Mouse (Mus musculus) embryonic facial prominence, embryonic 13.5 days (tissue): ENCODE results near the gene Soat1. TPM values are rescaled to one million over a fixed set of nuclear protein-coding genes. Genes with fewer than 3 reads are reported as not detected.
"Not testable (repeated sequence)": the region's sequence is repeated elsewhere in the genome, so short reads cannot be mapped to it uniquely, and the experiment has no call there.

Experiments
- ATAC-seq: fragments of 200-750 bp; cut with Nextera tagmentation; 2 replicates; pipeline ENCODE4 v1.8.0; 2017; ENCODE audit warnings: low read depth; ENCODE audit not compliant: insufficient number of reproducible peaks, insufficient read depth, low FRiP score, low TSS enrichment
- H3K27ac ChIP-seq: fragments of 300-500 bp; sonication (generic); 2 replicates; pipeline ENCODE4 v1.5.1; 2015; ENCODE audit warnings: moderate library complexity, mild to moderate bottlenecking, inconsistent platforms
- H3K27me3 ChIP-seq: fragments of 300-500 bp; sonication (generic); 2 replicates; pipeline ENCODE4 v1.6.1; 2015; ENCODE audit warnings: mild to moderate bottlenecking, inconsistent platforms
- H3K36me3 ChIP-seq: fragments of 300-500 bp; sonication (generic); 2 replicates; pipeline ENCODE4 v1.6.1; 2015; ENCODE audit warnings: mild to moderate bottlenecking, inconsistent platforms
- H3K4me1 ChIP-seq: fragments of 300-500 bp; sonication (generic); 2 replicates; pipeline ENCODE4 v1.6.1; 2015; ENCODE audit warnings: inconsistent platforms
- H3K4me2 ChIP-seq: fragments of 300-500 bp; sonication (generic); 2 replicates; pipeline ENCODE4 v1.6.1; 2015; ENCODE audit warnings: moderate library complexity, mild to moderate bottlenecking, inconsistent platforms
- H3K4me3 ChIP-seq: fragments of 300-500 bp; sonication (generic); 2 replicates; pipeline ENCODE4 v1.5.1; 2015; ENCODE audit warnings: mild to moderate bottlenecking, inconsistent platforms
- H3K9ac ChIP-seq: fragments of 300-500 bp; sonication (generic); 2 replicates; pipeline ENCODE4 v1.6.1; 2015; ENCODE audit warnings: mild to moderate bottlenecking, inconsistent platforms
- H3K9me3 ChIP-seq: fragments of 300-500 bp; sonication (generic); 2 replicates; pipeline ENCODE4 v1.6.1; 2016; ENCODE audit warnings: inconsistent platforms
- WGBS: fragments of 180-500 bp; shearing (Covaris S2); methylation state at CpG from one replicate; pipeline ENCODE4 v1.1.7; 2015; ENCODE audit warnings: mixed read lengths; 5-methylcytosine and 5-hydroxymethylcytosine counted together
- polyA plus RNA-seq: library from polyadenylated mRNA; unstranded; fragments of >200 nt; fragmentation: Nextera tagmentation; extraction: Ambion mirVana; gene quantifications from 2 replicates; pipeline ENCODE4 v1.2.1, GENCODE M21; 2015

The Soat1 gene
- 24.9 and 30.7 TPM in 2 replicates for polyA plus RNA-seq

DNA sequence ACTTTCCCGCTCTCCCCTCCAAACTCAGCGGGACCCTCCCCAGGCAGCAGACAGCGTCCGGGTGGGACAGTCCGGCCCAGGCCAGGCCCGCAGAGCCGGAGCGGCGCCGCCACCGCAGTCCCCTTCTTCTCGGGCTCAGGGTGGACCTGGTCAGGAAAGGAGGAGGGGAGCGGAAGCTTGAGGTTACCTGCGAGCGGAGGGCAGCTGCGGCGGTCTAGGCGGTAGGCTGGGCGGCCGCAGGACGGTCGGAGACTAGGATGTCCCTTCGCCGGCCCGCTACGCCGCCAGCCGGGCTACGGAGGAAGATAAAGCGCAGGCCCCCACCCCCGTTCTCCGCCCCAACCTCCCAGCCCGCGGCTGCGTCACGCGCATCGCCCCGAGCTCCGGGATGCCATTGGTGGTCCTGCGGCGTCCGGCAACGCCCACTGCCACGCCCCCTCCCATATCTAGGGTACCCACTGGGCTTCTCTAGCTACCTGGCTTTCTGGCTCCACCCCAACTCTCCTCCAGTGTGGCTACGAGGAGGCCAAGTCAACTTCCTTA is at the start of gene Soat1:
Gene Soat1 (minus strand): TSS at position 371 of the 543 bp plus-strand sequence.
- H3K27me3 ChIP-seq: no peaks in the 10 kb centered on the region
- H3K4me2 ChIP-seq: peak within 1 kb of the TSS; percentile 75
- H3K9me3 ChIP-seq: peaks cover 8% of the 10 kb centered on the region; the same call in 1 of the 2 replicates
- peaks cover 18% of the 10 kb centered on the region for H3K4me1 ChIP-seq
- ATAC-seq: peak; percentile 91
- peak within 1 kb of the TSS; percentile 89 for H3K9ac ChIP-seq
- peak within 1 kb of the TSS; percentile 76; the same call in 1 of the 2 replicates for H3K27ac ChIP-seq
- peak within 1 kb of the TSS; percentile 87 for H3K4me3 ChIP-seq
- peaks cover 7% of the 10 kb centered on the region; the same call in 1 of the 2 replicates for H3K36me3 ChIP-seq
- under 1% methylated on average over 43 of the region's 46 CpGs for WGBS

DNA sequence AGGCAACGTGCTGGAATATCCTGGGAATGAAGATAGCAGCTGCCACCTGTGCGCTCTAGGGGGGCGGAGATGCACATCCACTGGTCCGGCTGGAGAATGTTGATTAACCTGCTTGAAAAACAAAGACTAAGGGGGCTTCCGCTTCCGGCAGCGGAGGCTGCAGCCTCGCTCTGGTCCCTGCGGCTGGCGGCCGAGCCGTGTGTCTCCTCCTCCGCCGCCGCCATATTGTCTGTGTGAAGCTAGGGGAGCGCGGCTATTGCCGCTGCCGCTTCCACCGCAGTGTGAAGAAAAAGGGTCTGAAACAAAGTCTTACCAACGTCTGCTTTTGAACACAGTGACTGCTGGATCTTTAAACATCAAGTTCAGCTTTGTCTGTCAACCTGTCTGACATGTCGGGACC is 49.7 kb upstream of the Soat1 start, which contains the start of gene Gm10031:
Gene Gm10031 (plus strand): TSS at position 171 of the 400 bp plus-strand sequence.
- H3K4me1 ChIP-seq, H3K36me3 ChIP-seq, H3K4me2 ChIP-seq, H3K4me3 ChIP-seq, H3K9ac ChIP-seq, H3K27ac ChIP-seq, H3K27me3 ChIP-seq, ATAC-seq, H3K9me3 ChIP-seq: not testable (repeated sequence)
- WGBS: 90% methylated on average over 22 of the region's 22 CpGs

- H3K9me3 ChIP-seq: no peaks in the 10 kb centered on the region
- H3K27ac ChIP-seq: no peak overlapping the region
- no peak overlapping the region for H3K4me2 ChIP-seq
- WGBS: 60% methylated on average over 15 of the region's 15 CpGs
- H3K9ac ChIP-seq: no peak overlapping the region
- no peak for ATAC-seq
- H3K4me3 ChIP-seq: no peak overlapping the region
- H3K4me1 ChIP-seq: no peaks in the 10 kb centered on the region
- no peaks in the 10 kb centered on the region for H3K27me3 ChIP-seq
- no peaks in the 10 kb centered on the region for H3K36me3 ChIP-seq
Observed at GRCm38 (mm10) chr1:156521796-156522517, 47.8 kb upstream of the Soat1 start.

DNA sequence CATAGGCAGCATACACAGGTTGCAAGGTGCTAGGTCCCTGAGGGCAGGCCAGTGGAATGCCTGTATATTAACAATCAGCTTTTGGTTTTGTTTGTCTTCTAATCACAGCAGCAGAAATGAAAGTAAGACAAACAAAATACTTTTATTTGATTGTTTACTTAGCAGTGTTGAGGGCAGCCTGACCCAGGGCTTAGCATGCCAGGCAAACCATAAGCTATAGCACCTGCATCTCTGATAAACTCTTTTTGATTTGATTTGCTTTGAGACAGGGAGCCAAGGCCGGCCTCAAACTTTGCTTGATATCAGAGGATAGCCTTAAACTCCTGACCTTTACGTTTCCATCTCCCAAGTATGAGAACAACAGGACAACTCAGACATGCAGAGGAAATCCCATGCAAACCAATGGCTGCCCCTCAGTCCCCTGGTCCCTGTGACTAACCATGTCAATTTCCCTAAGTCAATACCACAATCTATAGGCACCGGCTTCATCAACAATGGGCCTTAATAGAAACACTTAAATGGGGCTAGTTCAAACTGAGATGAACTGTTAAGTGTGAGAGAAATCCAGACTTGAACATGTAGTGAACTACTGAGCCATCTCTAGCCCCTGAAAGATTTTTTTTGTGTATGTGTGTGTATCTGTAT is 46.1 kb upstream of the Soat1 start:
- no peak overlapping the region for H3K27ac ChIP-seq

DNA sequence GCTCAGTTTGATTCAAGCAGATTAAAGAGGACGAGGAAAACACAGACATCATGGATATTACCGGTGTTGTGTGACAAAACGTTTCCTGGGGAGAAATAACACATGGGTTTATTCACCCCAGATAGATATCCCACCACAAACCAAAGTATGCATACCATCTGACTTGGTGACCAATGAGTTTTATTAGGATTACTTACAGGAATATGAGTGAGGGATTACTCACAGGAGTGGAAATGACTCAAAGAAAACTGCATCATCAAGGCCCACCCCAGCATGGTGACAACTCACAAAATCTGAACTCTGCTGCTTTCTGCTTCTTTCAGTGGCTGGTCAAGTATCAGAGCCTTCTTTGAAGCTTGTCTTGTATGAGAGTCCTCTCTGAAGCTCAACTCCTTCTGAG is 33.6 kb upstream of the Soat1 start:
- Histone ChIP-seq H3K4me3 (no peak overlapping the region), H3K9me3 (no peaks in the 10 kb centered on the region), H3K36me3 (no peaks in the 10 kb centered on the region), H3K4me2 (no peak overlapping the region), H3K9ac (no peak overlapping the region), H3K27me3 (no peaks in the 10 kb centered on the region), H3K4me1 (no peaks in the 10 kb centered on the region), H3K27ac (no peak overlapping the region)
- no peak for ATAC-seq
- 49% methylated on average over 3 of the region's 3 CpGs for WGBS

More for the DNA sequence above, 46.1 kb upstream of the Soat1 start:
- H3K9ac ChIP-seq: no peak overlapping the region
- H3K4me2 ChIP-seq: no peak overlapping the region
- H3K4me3 ChIP-seq: no peak overlapping the region
- no peaks in the 10 kb centered on the region for H3K27me3 ChIP-seq
- ATAC-seq: no peak
- no peaks in the 10 kb centered on the region for H3K4me1 ChIP-seq
- 83% methylated on average over 3 of the region's 3 CpGs for WGBS
- H3K36me3 ChIP-seq: no peaks in the 10 kb centered on the region
- no peaks in the 10 kb centered on the region for H3K9me3 ChIP-seq

DNA sequence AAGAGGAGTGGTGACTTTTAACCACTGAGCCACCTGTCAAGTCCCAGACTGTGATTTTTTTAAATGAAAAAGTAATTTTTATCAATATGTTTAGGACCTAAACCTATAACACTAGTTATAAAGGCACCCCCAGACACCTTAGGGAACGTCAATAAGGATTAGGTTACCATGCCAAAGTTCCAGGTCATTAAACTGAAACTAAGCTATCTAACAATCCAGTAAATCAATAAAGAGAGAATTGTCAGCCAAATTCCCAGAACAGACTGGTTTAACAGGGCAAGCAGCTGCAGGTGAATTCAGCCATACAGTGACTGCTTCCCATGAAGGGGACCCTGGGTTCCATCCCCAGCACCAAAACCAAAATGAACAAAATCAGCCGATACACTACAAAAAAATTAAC is 31.8 kb upstream of the Soat1 start:
- H3K4me1 ChIP-seq: no peaks in the 10 kb centered on the region
- H3K4me3 ChIP-seq: no peak overlapping the region
- no peaks in the 10 kb centered on the region for H3K9me3 ChIP-seq
- no peak overlapping the region for H3K4me2 ChIP-seq
- 76% methylated on average over 2 of the region's 2 CpGs for WGBS
- ATAC-seq: no peak
- no peaks in the 10 kb centered on the region for H3K27me3 ChIP-seq
- H3K27ac ChIP-seq: no peak overlapping the region
- no peak overlapping the region for H3K9ac ChIP-seq
- H3K36me3 ChIP-seq: no peaks in the 10 kb centered on the region

DNA sequence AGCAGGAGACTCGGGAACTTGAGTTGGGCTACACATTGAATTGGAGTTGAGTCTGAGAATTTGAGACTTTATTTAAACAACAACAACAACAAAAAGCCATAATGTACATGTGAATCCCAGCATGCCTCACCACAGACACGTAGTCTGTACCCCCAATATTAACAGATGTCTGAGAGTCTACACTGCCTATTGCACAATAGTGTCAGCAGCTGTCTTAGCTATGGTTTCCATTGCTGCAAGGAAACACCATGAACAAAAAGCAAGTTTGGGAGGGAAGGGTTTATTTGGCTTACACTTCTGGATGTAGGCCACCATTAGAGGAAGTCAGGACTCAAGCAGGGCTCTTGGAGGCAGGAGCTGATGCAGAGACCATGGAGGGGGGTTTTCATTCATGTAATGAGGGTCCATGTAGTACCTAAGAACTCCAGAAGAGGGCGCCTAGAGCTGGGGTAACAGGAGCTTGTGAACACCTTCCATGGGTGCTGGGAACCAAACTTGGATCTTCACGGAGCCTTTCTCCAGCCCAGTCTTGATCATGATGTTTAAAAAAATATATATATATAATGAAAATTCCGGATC is 30.9 kb upstream of the Soat1 start:
- Histone ChIP-seq H3K9ac (no peak overlapping the region), H3K4me1 (no peaks in the 10 kb centered on the region), H3K4me2 (no peak overlapping the region), H3K27ac (no peak overlapping the region), H3K27me3 (no peaks in the 10 kb centered on the region), H3K4me3 (no peak overlapping the region), H3K9me3 (no peaks in the 10 kb centered on the region), H3K36me3 (no peaks in the 10 kb centered on the region)
- WGBS: 79% methylated on average over 5 of the region's 5 CpGs
- ATAC-seq: no peak

DNA sequence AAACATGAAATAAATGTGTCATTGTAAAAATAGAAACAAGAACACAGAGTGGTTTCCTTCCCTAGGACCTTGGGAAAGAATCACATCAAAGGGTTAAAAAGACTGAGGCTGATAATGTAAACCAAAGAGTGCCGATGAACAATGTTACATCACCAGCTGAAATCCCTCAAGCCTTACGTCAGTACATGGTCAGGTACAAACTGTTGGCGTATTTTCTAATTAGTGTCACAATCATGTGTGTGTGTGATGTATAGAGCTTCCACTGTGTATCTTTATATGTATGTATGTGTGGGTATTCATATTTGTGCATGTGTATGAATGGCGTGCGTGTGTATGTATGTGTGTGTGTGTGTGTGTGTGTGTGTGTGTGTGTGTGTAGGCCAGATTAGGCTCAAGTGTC is 22.8 kb upstream of the Soat1 start:
- ATAC-seq: no peak
- no peaks in the 10 kb centered on the region for H3K9me3 ChIP-seq

GRCm38 (mm10) chr1:156495025-156495424 is 20.9 kb upstream of the Soat1 start:
- H3K36me3 ChIP-seq: no peaks in the 10 kb centered on the region
- H3K4me1 ChIP-seq: no peaks in the 10 kb centered on the region
- H3K4me2 ChIP-seq: no peak overlapping the region
- no peak overlapping the region for H3K27ac ChIP-seq
- WGBS: 63% methylated on average over 8 of the region's 8 CpGs
- ATAC-seq: no peak
- H3K27me3 ChIP-seq: no peaks in the 10 kb centered on the region
- H3K9ac ChIP-seq: no peak overlapping the region
- no peak overlapping the region for H3K4me3 ChIP-seq
- no peaks in the 10 kb centered on the region for H3K9me3 ChIP-seq

More for the DNA sequence above, 22.8 kb upstream of the Soat1 start:
- H3K4me2 ChIP-seq: no peak overlapping the region
- 71% methylated on average over 5 of the region's 5 CpGs for WGBS
- no peaks in the 10 kb centered on the region for H3K27me3 ChIP-seq
- no peak overlapping the region for H3K9ac ChIP-seq
- H3K36me3 ChIP-seq: no peaks in the 10 kb centered on the region
- no peak overlapping the region for H3K4me3 ChIP-seq
- no peak overlapping the region for H3K27ac ChIP-seq
- H3K4me1 ChIP-seq: no peaks in the 10 kb centered on the region

DNA sequence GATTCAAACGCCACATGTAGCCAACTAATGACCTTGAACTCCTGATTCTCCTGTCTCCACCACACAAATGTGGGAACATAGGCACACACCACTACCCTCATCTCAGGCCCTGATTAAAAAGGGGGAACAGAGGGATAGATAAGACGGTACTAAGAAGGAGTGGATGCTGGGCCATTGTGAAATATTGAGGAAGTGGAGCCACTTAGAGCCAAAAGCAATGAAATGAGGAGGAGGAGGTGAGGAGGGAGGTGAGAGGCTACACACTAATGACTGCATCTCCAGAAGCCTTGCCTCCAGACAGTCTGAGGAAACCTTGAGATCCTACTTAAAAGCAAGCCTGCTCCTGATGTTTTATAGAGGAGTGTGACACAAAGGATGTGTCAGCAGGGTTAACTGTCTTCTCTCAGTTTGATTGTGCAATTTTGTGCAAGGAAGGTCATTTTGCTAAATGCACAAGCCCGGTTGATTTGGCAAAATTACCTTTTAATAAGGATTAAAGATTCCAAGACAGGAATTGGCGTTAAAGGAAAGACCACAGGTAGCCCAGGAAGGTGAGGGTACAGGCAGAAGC is 17.2 kb upstream of the Soat1 start:
- ATAC-seq: no peak
- Histone ChIP-seq H3K9me3 (no peaks in the 10 kb centered on the region), H3K4me3 (no peak overlapping the region), H3K27ac (no peak overlapping the region), H3K4me1 (no peaks in the 10 kb centered on the region), H3K9ac (no peak overlapping the region), H3K27me3 (no peaks in the 10 kb centered on the region), H3K4me2 (no peak overlapping the region), H3K36me3 (no peaks in the 10 kb centered on the region)
- 75% methylated on average over 4 of the region's 4 CpGs for WGBS

DNA sequence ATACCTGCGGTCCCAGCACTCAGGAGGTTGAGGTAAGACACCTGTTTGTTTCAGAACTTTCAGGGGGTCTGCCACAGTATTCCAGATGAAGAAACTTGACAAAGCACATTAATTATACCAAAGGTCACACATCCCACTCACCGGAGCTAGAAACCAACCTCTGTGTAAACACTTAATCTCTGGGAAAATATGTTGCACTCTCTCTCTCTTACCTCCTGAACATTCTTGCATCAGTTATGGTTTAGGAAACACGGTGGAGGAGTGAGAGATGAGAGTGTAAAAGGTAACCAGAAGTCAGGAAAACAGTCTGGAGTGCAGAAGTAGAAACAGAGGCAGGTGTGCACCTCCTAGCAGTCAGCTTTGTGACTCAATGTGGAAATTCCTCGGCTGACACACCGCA is 13.9 kb upstream of the Soat1 start:
- no peak overlapping the region for H3K4me3 ChIP-seq
- H3K4me2 ChIP-seq: no peak overlapping the region
- H3K4me1 ChIP-seq: no peaks in the 10 kb centered on the region
- H3K27me3 ChIP-seq: no peaks in the 10 kb centered on the region
- WGBS: 81% methylated on average over 5 of the region's 5 CpGs
- no peak for ATAC-seq
- no peaks in the 10 kb centered on the region for H3K9me3 ChIP-seq
- no peaks in the 10 kb centered on the region for H3K36me3 ChIP-seq
- H3K27ac ChIP-seq: no peak overlapping the region
- H3K9ac ChIP-seq: no peak overlapping the region
